Mouse (Mus musculus) spleen, adult 18-20 months (tissue): ENCODE data around the gene Zfp639.

ENCODE experiments used
- DNase-seq, 2 experiments: peaks; one replicate each; pipeline ENCODE4 v3.0.0; 2022; ENCODE audit warnings: mixed read lengths in 2 of 2

The Zfp639 gene

GRCm38 (mm10) chr3:32506366-32507225 is 3.5 kb upstream of the Zfp639 start:
- DNase-seq, result no peak

GRCm38 (mm10) chr3:32508666-32509324 is 1.3 kb upstream of the Zfp639 start:
- DNase-seq, result peak; percentile 46 to 72

GRCm38 (mm10) chr3:32510375-32511190 is 524 bp downstream of the Zfp639 start:
- peak; percentile 95 to 97 for DNase-seq

GRCm38 (mm10) chr3:32511191-32511550 is 1.1 kb downstream of the Zfp639 start:
- peak in 1 of 2 experiments; percentile 28 for DNase-seq

- no peak for DNase-seq
These were observed 2.7 kb downstream of the Zfp639 start for GRCm38 (mm10) chr3:32512686-32513284.

- no peak for DNase-seq
These were observed 3.5 kb downstream of the Zfp639 start for GRCm38 (mm10) chr3:32513528-32513927.

- DNase-seq, result no peak
These were observed 17.1 kb downstream of the Zfp639 start for GRCm38 (mm10) chr3:32527181-32527580.

- DNase-seq, result peak; percentile 87 to 88
These were observed 19.3 kb downstream of the Zfp639 start, which contains the start of gene Mfn1 for GRCm38 (mm10) chr3:32529303-32529898. Mfn1 (plus strand) TSS chr3:32529465.

GRCm38 (mm10) chr3:32530041-32530440 is 20.0 kb downstream of the Zfp639 start:
- DNase-seq, result no peak

- DNase-seq, result no peak
These were observed 25.6 kb downstream of the Zfp639 start for GRCm38 (mm10) chr3:32535692-32536091.

- DNase-seq, result no peak
These were observed 27.5 kb downstream of the Zfp639 start for GRCm38 (mm10) chr3:32537556-32537955.

- no peak for DNase-seq
These were observed 28.0 kb downstream of the Zfp639 start for GRCm38 (mm10) chr3:32538091-32538490.

- no peak for DNase-seq
These were observed 43.0 kb downstream of the Zfp639 start for GRCm38 (mm10) chr3:32553061-32553460.

- DNase-seq, result no peak
These were observed 53.3 kb downstream of the Zfp639 start for GRCm38 (mm10) chr3:32563401-32563800.
